Mouse (Mus musculus): Measurements from ENCODE around the gene D1Ertd622e. TPM values are rescaled to one million over a fixed set of nuclear protein-coding genes. Genes with fewer than 3 reads are reported as not detected.
"Not testable (repeated sequence)": the region's sequence is repeated elsewhere in the genome, so short reads cannot be mapped to it uniquely, and the experiment has no call there.

Gene D1Ertd622e
- polyA plus RNA-seq, 1 experiment from 2014 or later: 22.0 TPM

DNA sequence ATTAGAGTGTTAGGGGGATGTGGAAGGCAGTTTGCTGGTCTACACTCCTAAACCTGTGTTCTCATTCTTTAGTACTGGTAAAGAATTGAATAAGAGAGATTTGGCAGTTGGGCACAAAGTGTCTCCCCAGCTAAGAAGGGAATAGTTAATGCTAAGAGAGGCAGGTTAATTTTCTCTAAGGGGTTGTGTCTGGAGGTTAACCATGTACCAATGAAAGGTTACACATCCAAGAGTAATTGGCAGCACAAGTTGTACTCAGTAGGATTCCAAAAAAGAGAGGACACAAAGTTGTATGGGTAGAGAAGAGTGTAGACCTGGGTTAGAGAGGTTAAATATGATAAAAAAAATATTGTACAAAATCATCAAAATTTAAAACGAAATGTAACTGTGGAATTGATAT lies 58.5 kb downstream of the D1Ertd622e start:
- Histone ChIP-seq H3K4me3 (replicated peaks; ENCODE audit: low read length) (no peak overlapping the region), H3K9me3 (replicated peaks; ENCODE audit: control insufficient read depth, low read length) (no peaks in the 10 kb centered on the region), H3K9ac (ENCODE audit: low read length) (no peak overlapping the region), H3K27me3 (ENCODE audit: control insufficient read depth, insufficient read depth, low read length) (no peaks in the 10 kb centered on the region), H3K4me1 (ENCODE audit: control insufficient read depth, insufficient read depth, low read length) (no peaks in the 10 kb centered on the region), H3K36me3 (ENCODE audit: control insufficient read depth, insufficient read depth, low read length) (no peaks in the 10 kb centered on the region), H3K27ac (ENCODE audit: low read length) (no peak overlapping the region), H3K4me2 (ENCODE audit: low read depth, low read length) (no peak overlapping the region)
- no peak for ATAC-seq (ENCODE audit: insufficient read depth, low FRiP score)
- 76% methylated on average over 1 of the region's 1 CpGs for WGBS

DNA sequence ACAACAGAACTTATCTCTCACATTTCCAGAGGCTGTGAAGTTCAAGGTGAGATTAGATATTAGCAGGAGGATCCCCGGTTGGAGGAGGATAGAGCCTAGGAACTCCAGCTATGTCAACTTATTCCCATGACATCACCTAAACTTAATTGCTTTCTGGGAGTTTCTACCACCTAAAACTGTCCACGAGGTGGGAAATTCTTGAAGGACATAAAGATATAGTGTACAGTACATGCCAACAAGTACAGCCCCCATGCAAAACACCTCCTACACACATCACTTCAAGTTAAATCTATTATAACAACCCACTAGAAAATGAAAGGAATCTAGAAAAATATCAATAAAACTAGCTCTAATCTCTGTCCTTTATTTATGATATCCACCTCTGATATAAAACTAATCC lies 61.5 kb downstream of the D1Ertd622e start:
- H3K4me2 ChIP-seq (ENCODE audit: low read depth, low read length): no peak overlapping the region
- no peaks in the 10 kb centered on the region for H3K4me1 ChIP-seq (ENCODE audit: control insufficient read depth, insufficient read depth, low read length)
- H3K4me3 ChIP-seq (replicated peaks; ENCODE audit: low read length): no peak overlapping the region
- H3K27me3 ChIP-seq (ENCODE audit: control insufficient read depth, insufficient read depth, low read length): no peaks in the 10 kb centered on the region
- no peak overlapping the region for H3K9ac ChIP-seq (ENCODE audit: low read length)
- 65% methylated on average over 2 of the region's 2 CpGs for WGBS
- no peaks in the 10 kb centered on the region for H3K36me3 ChIP-seq (ENCODE audit: control insufficient read depth, insufficient read depth, low read length)
- no peak overlapping the region for H3K27ac ChIP-seq (ENCODE audit: low read length)
- no peak for ATAC-seq (ENCODE audit: insufficient read depth, low FRiP score)
- no peaks in the 10 kb centered on the region for H3K9me3 ChIP-seq (replicated peaks; ENCODE audit: control insufficient read depth, low read length)

DNA sequence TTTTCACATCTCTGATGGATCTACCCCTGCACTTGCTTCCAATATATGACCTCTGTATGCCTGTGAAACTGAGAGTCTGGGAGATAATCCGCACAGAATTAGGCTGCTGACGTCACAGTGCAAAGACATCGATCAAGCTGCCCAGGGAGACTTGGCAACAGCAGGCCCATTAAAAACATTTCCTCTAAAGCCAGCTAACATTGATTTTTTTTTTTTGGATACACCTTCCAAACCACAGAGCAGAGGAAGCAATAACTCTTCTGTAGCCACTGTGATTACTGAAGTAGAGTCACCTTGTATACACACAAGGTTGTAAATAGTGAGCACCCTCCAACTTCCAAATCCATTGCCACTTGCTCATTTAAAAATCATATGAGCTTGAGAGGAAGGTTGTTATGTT lies 62.8 kb downstream of the D1Ertd622e start:
- no peaks in the 10 kb centered on the region for H3K27me3 ChIP-seq (ENCODE audit: control insufficient read depth, insufficient read depth, low read length)
- no peak overlapping the region for H3K9ac ChIP-seq (ENCODE audit: low read length)
- ATAC-seq (ENCODE audit: insufficient read depth, low FRiP score): no peak; the same call in 1 of the 2 replicates
- no peaks in the 10 kb centered on the region for H3K9me3 ChIP-seq (replicated peaks; ENCODE audit: control insufficient read depth, low read length)
- H3K4me1 ChIP-seq (ENCODE audit: control insufficient read depth, insufficient read depth, low read length): no peaks in the 10 kb centered on the region
- no peak overlapping the region for H3K4me3 ChIP-seq (replicated peaks; ENCODE audit: low read length)
- WGBS: 45% methylated on average over 3 of the region's 3 CpGs
- H3K27ac ChIP-seq (ENCODE audit: low read length): no peak overlapping the region
- no peak overlapping the region for H3K4me2 ChIP-seq (ENCODE audit: low read depth, low read length)
- no peaks in the 10 kb centered on the region for H3K36me3 ChIP-seq (ENCODE audit: control insufficient read depth, insufficient read depth, low read length)

DNA sequence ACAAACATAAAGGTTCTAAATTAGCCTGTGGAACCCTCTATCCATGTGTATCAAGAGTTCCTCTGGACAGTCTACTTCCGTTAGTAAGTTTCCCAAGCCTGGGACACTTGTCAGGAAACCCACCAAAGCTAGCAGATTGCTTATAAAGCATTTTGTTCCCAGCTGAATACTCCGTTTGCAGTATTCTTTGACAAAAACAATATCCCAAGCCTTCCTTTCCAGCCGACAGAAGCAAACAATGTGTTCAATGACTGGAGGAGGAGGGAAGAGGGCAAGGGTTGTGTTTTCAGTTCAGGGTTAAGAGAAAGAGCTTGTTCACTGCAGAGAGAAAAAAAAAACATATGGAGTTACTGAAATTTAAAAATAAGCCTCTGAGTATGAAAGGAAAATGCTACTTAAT lies 73.3 kb downstream of the D1Ertd622e start:
- ATAC-seq (ENCODE audit: insufficient read depth, low FRiP score): no peak
- no peak overlapping the region for H3K4me2 ChIP-seq (ENCODE audit: low read depth, low read length)
- H3K9me3 ChIP-seq (replicated peaks; ENCODE audit: control insufficient read depth, low read length): no peaks in the 10 kb centered on the region
- no peaks in the 10 kb centered on the region for H3K4me1 ChIP-seq (ENCODE audit: control insufficient read depth, insufficient read depth, low read length)
- no peak overlapping the region for H3K9ac ChIP-seq (ENCODE audit: low read length)
- H3K27me3 ChIP-seq (ENCODE audit: control insufficient read depth, insufficient read depth, low read length): no peaks in the 10 kb centered on the region
- H3K27ac ChIP-seq (ENCODE audit: low read length): no peak overlapping the region
- no peak overlapping the region for H3K4me3 ChIP-seq (replicated peaks; ENCODE audit: low read length)
- H3K36me3 ChIP-seq (ENCODE audit: control insufficient read depth, insufficient read depth, low read length): no peaks in the 10 kb centered on the region
- WGBS: 33% methylated on average over 3 of the region's 3 CpGs

DNA sequence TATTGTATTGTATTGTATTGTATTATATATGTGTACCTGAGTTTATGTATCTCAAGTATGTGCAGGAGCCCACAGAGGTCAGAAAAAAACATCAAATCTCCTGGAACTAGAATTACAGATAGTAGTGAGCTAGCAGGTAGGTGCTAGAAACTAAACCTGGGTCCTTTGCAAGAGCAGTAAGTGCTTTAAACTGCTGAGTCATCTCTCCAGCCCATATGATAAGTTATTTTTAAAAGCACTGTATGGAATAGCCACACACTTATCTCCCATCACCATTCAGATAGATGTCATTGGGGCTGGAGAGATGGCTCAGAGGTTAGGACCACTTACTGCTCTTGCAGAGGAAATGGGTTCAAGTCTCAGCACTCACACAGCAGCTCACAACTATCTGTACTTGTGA lies 76.8 kb downstream of the D1Ertd622e start:
- no peak for ATAC-seq (ENCODE audit: insufficient read depth, low FRiP score)
- H3K4me2 ChIP-seq (ENCODE audit: low read depth, low read length): no peak overlapping the region
- no peaks in the 10 kb centered on the region for H3K9me3 ChIP-seq (replicated peaks; ENCODE audit: control insufficient read depth, low read length)
- no peaks in the 10 kb centered on the region for H3K27me3 ChIP-seq (ENCODE audit: control insufficient read depth, insufficient read depth, low read length)
- H3K27ac ChIP-seq (ENCODE audit: low read length): no peak overlapping the region
- no peak overlapping the region for H3K9ac ChIP-seq (ENCODE audit: low read length)
- no peaks in the 10 kb centered on the region for H3K36me3 ChIP-seq (ENCODE audit: control insufficient read depth, insufficient read depth, low read length)
- H3K4me3 ChIP-seq (replicated peaks; ENCODE audit: low read length): no peak overlapping the region
- H3K4me1 ChIP-seq (ENCODE audit: control insufficient read depth, insufficient read depth, low read length): no peaks in the 10 kb centered on the region

DNA sequence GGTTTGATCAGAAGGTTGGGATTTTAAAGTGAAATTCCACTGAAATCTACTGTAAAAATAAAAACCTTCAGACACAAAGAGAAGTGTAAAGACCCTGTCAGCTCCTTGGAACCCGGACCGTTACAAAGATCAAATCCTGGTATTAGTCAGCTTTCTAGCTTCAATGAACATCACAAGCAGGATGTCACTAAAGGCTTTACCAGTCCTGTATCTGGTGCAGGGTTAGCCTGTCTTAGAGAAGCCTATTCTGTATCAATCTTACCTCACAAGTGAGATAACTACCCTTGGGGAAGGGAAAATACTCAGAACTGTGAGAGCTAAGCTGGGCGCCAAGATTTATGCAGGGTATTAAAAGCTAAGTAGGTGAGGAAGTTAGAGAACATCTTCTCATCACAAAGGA lies 77.7 kb downstream of the D1Ertd622e start:
- H3K9ac ChIP-seq (ENCODE audit: low read length): no peak overlapping the region
- no peaks in the 10 kb centered on the region for H3K9me3 ChIP-seq (replicated peaks; ENCODE audit: control insufficient read depth, low read length)
- H3K4me2 ChIP-seq (ENCODE audit: low read depth, low read length): no peak overlapping the region
- no peaks in the 10 kb centered on the region for H3K4me1 ChIP-seq (ENCODE audit: control insufficient read depth, insufficient read depth, low read length)
- 87% methylated on average over 3 of the region's 3 CpGs for WGBS
- ATAC-seq (ENCODE audit: insufficient read depth, low FRiP score): no peak
- H3K27me3 ChIP-seq (ENCODE audit: control insufficient read depth, insufficient read depth, low read length): no peaks in the 10 kb centered on the region
- no peak overlapping the region for H3K27ac ChIP-seq (ENCODE audit: low read length)
- H3K36me3 ChIP-seq (ENCODE audit: control insufficient read depth, insufficient read depth, low read length): no peaks in the 10 kb centered on the region
- no peak overlapping the region for H3K4me3 ChIP-seq (replicated peaks; ENCODE audit: low read length)

DNA sequence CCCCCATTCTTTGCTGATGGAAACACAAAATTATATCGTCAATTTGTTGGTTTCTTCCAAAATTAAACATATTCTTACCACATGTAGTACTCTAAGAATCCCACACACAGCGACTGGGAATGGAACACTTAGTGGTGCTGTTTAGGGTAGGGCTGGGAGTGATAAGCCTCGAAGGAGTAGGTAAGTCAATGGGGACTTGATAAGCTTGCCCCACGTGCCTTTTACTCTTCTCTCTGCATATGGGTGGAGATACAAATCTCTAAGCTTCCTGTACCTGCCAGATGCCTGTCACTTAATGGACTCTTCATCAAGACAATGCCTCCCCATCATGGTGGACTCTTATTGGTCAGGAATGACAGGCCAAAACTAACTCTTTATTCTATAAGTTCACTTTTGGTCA lies 78.8 kb downstream of the D1Ertd622e start:
- H3K27me3 ChIP-seq (ENCODE audit: control insufficient read depth, insufficient read depth, low read length): no peaks in the 10 kb centered on the region
- H3K4me2 ChIP-seq (ENCODE audit: low read depth, low read length): no peak overlapping the region
- no peaks in the 10 kb centered on the region for H3K36me3 ChIP-seq (ENCODE audit: control insufficient read depth, insufficient read depth, low read length)
- H3K9me3 ChIP-seq (replicated peaks; ENCODE audit: control insufficient read depth, low read length): no peaks in the 10 kb centered on the region
- H3K4me3 ChIP-seq (replicated peaks; ENCODE audit: low read length): no peak overlapping the region
- H3K4me1 ChIP-seq (ENCODE audit: control insufficient read depth, insufficient read depth, low read length): no peaks in the 10 kb centered on the region
- 65% methylated on average over 4 of the region's 4 CpGs for WGBS
- ATAC-seq (ENCODE audit: insufficient read depth, low FRiP score): no peak
- no peak overlapping the region for H3K9ac ChIP-seq (ENCODE audit: low read length)
- no peak overlapping the region for H3K27ac ChIP-seq (ENCODE audit: low read length)

DNA sequence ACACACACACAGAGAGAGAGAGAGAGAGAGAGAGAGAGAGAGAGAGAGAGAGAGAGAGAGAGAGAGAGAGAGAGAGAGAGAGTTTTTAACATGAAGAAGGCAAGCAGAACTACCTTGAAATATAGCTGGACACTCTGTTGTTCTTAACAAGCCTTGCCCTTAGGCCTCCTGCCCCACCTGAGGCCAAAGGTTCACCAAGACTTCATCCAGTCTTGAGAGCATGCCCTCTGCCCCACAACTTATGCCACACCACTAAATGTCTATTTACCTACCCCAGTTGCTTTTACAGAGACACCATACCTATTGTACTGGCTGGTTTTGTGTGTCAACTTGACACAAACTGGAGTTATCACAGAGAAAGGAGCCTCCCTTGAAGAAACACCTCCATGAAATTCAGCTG lies 81.2 kb downstream of the D1Ertd622e start:
- H3K36me3 ChIP-seq (ENCODE audit: control insufficient read depth, insufficient read depth, low read length); H3K9ac ChIP-seq (ENCODE audit: low read length); H3K4me2 ChIP-seq (ENCODE audit: low read depth, low read length); H3K4me1 ChIP-seq (ENCODE audit: control insufficient read depth, insufficient read depth, low read length); H3K27me3 ChIP-seq (ENCODE audit: control insufficient read depth, insufficient read depth, low read length); H3K4me3 ChIP-seq (replicated peaks; ENCODE audit: low read length); ATAC-seq (ENCODE audit: insufficient read depth, low FRiP score); H3K27ac ChIP-seq (ENCODE audit: low read length); H3K9me3 ChIP-seq (replicated peaks; ENCODE audit: control insufficient read depth, low read length): not testable (repeated sequence)

DNA sequence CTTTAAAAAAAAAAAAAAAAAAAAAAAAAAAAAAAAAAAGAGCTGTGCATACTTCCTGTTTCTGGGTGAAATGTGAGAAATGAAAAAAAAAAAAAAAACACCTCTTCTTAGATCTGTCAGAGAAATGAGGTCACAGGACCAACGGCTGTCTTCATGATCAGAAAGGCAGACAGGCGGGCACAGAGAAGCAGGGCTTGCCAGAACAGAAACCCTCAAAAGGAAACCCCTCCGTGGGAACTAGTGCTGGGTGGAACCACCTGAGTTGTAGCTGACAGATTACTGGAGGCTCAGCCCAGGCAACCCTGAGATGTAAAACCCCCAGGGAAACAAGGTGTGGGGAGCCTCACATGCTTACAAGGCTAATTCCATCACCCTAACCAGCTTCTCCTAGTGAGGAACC lies 81.6 kb downstream of the D1Ertd622e start:
- Histone ChIP-seq H3K27ac (ENCODE audit: low read length) (no peak overlapping the region), H3K36me3 (ENCODE audit: control insufficient read depth, insufficient read depth, low read length) (no peaks in the 10 kb centered on the region), H3K4me2 (ENCODE audit: low read depth, low read length) (no peak overlapping the region), H3K27me3 (ENCODE audit: control insufficient read depth, insufficient read depth, low read length) (no peaks in the 10 kb centered on the region), H3K4me3 (replicated peaks; ENCODE audit: low read length) (no peak overlapping the region), H3K4me1 (ENCODE audit: control insufficient read depth, insufficient read depth, low read length) (no peaks in the 10 kb centered on the region), H3K9ac (ENCODE audit: low read length) (no peak overlapping the region), H3K9me3 (replicated peaks; ENCODE audit: control insufficient read depth, low read length) (no peaks in the 10 kb centered on the region)
- whole genome bisulfite sequencing: 51% methylated on average over 3 of the region's 3 CpGs
- ATAC-seq (ENCODE audit: insufficient read depth, low FRiP score): no peak

DNA sequence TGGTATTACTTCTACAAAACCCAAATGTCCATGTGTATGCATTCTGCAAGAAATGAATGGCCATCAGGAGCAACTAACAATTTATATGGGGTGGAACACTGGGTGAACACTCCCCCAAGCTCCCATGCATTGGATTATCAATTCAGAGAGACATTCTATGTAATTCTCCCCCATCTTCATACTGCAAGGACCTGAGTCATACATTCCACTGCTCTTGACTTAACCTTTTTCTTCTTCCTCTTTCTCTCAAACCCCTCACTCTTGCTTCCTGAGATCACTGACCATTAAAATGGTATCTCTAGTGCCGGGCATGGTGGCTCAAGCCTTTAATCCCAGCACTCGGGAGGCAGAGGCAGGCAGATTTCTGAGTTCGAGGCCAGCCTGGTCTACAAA lies 83.9 kb downstream of the D1Ertd622e start:
- Histone ChIP-seq H3K9ac (ENCODE audit: low read length) (no peak overlapping the region), H3K36me3 (ENCODE audit: control insufficient read depth, insufficient read depth, low read length) (no peaks in the 10 kb centered on the region), H3K4me3 (replicated peaks; ENCODE audit: low read length) (no peak overlapping the region), H3K9me3 (replicated peaks; ENCODE audit: control insufficient read depth, low read length) (no peaks in the 10 kb centered on the region), H3K4me2 (ENCODE audit: low read depth, low read length) (no peak overlapping the region), H3K4me1 (ENCODE audit: control insufficient read depth, insufficient read depth, low read length) (no peaks in the 10 kb centered on the region), H3K27me3 (ENCODE audit: control insufficient read depth, insufficient read depth, low read length) (no peaks in the 10 kb centered on the region), H3K27ac (ENCODE audit: low read length) (no peak overlapping the region)
- no peak for ATAC-seq (ENCODE audit: insufficient read depth, low FRiP score)
- WGBS: 94% methylated on average over 3 of the region's 3 CpGs
